Mouse (Mus musculus) limb, embryonic 15.5 days (tissue): ENCODE data around the gene Tmed1. TPM values are rescaled to one million over a fixed set of nuclear protein-coding genes. Genes with fewer than 3 reads are reported as not detected.

Source experiments
- ATAC-seq: fragments of 200-750 bp; cut with Nextera tagmentation; 2 replicates; pipeline ENCODE4 v1.8.0; 2017; ENCODE audit warnings: low read depth, moderate TSS enrichment; ENCODE audit not compliant: insufficient number of reproducible peaks, low FRiP score, low TSS enrichment
- H3K27ac ChIP-seq: fragments of 300-500 bp; sonication (generic); 2 replicates; pipeline ENCODE4 v1.5.1; 2015; ENCODE audit warnings: moderate library complexity, mild to moderate bottlenecking, inconsistent platforms
- H3K27me3 ChIP-seq: fragments of 300-500 bp; sonication (generic); 2 replicates; pipeline ENCODE4 v1.6.1; 2015; ENCODE audit warnings: inconsistent platforms
- H3K36me3 ChIP-seq: fragments of 300-500 bp; sonication (generic); 2 replicates; pipeline ENCODE4 v1.6.1; 2015; ENCODE audit warnings: inconsistent platforms
- H3K4me1 ChIP-seq: fragments of 300-500 bp; sonication (generic); 2 replicates; pipeline ENCODE4 v1.6.1; 2015; ENCODE audit warnings: inconsistent platforms
- H3K4me2 ChIP-seq: fragments of 300-500 bp; sonication (generic); 2 replicates; pipeline ENCODE4 v1.6.1; 2015; ENCODE audit warnings: mild to moderate bottlenecking, inconsistent platforms
- H3K4me3 ChIP-seq: fragments of 300-500 bp; sonication (generic); 2 replicates; pipeline ENCODE4 v1.5.1; 2015; ENCODE audit warnings: mild to moderate bottlenecking, inconsistent platforms
- H3K9ac ChIP-seq: fragments of 300-500 bp; sonication (generic); 2 replicates; pipeline ENCODE4 v1.6.1; 2015; ENCODE audit warnings: inconsistent platforms
- H3K9me3 ChIP-seq: fragments of 300-500 bp; sonication (generic); 2 replicates; pipeline ENCODE4 v1.6.1; 2016; ENCODE audit warnings: inconsistent platforms
- WGBS: fragments of 180-500 bp; shearing (Covaris S2); methylation state at CpG from one replicate; pipeline ENCODE4 v1.1.7; 2015; 5-methylcytosine and 5-hydroxymethylcytosine counted together
- microRNA-seq: library from miRNA; unstranded; fragments of <30 nt; microRNA quantifications from one replicate; pipeline ENCODE4, GENCODE M21; 2016
- polyA plus RNA-seq: library from polyadenylated mRNA; unstranded; fragments of >200 nt; fragmentation: Nextera tagmentation; extraction: Ambion mirVana; gene quantifications from 2 replicates; pipeline ENCODE4 v1.2.1, GENCODE M21; 2015

Gene Tmed1
- polyA plus RNA-seq, 1 experiment from 2014 or later = 123 TPM

DNA sequence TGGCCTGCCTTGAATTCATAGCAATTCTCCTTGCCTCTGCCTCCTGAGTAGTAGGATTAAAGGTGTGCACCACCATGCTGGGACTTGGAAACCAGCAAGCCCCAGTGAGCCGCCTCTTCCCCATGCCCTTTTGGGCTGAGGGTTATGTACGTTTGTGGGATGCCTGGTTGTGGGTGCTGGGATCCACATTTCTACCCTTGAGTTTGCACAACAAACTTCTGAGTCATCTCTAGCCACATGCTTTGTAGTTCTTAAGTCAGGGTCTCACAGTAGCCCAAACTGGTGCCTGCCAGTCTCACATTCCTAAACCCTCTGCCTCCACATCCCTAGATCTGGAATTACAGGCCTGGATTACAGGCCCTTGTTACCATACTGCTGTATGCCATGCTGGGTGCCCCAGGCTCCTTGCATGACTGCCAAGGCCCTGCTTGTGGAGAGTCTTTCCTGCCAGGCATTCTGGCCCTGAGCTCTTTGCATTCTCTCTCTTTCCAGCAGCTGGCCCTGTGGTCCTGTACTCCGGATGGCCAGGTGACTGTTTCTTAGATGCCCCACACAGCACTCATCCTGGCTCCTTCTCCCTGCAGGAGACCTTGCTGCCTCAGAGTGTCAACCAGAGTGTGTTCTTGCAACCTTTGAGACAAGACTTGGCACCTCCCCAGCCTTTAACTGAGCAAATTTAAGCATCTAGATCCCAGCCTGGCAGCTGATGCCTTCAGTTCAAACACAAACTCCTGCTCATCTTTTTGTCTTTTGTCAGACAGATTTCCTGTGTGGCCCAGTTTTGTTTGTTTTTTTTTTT lies 46.1 kb downstream of the Tmed1 start:
- peaks cover 51% of the 10 kb centered on the region for H3K36me3 ChIP-seq
- 0 out of 2 replicates have a peak overlapping the region, but pooled peaks have one; percentile 44 for H3K27ac ChIP-seq
- H3K4me1 ChIP-seq = 0 out of 2 replicates have a peak, but pooled peaks cover 4% of the 10 kb centered on the region
- 0 out of 2 replicates have a peak overlapping the region, but pooled peaks have one; percentile 10 for H3K9ac ChIP-seq
- H3K4me3 ChIP-seq = no peak overlapping the region
- no peak overlapping the region for H3K4me2 ChIP-seq
- no peaks in the 10 kb centered on the region for H3K9me3 ChIP-seq
- no peak for ATAC-seq
- H3K27me3 ChIP-seq = no peaks in the 10 kb centered on the region
- WGBS = 80% methylated on average over 3 of the region's 3 CpGs

DNA sequence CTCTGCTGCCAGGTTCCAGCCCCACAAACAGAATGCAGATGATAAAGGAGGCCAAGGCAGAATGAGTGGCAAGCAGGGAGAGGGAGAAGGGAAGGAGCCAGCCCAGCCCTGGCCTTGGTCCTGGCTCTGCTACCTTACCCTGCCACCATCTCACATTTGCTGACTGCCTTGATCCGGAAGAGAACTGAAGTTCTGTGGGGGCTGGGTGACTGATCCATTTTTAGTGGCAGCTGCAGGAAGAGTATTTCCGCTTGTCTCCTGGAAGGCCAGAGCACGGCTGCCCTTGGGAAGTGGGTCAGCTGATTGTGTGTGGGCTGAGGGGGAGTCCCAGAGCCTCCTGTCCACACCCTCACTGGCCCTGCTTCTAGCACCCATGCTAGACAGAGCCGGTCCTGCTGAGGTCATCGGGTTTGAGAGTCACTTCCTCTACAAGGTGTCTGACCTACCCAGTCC lies 46.9 kb downstream of the Tmed1 start:
- Histone ChIP-seq H3K4me2 (no peak overlapping the region), H3K4me3 (no peak overlapping the region), H3K9ac (no peak overlapping the region), H3K4me1 (0 out of 2 replicates have a peak, but pooled peaks cover 4% of the 10 kb centered on the region), H3K9me3 (no peaks in the 10 kb centered on the region), H3K36me3 (peaks cover 50% of the 10 kb centered on the region), H3K27ac (no peak overlapping the region), H3K27me3 (no peaks in the 10 kb centered on the region)
- ATAC-seq = peak; percentile 66; the same call in 1 of the 2 replicates
- WGBS = 65% methylated on average over 5 of the region's 5 CpGs

DNA sequence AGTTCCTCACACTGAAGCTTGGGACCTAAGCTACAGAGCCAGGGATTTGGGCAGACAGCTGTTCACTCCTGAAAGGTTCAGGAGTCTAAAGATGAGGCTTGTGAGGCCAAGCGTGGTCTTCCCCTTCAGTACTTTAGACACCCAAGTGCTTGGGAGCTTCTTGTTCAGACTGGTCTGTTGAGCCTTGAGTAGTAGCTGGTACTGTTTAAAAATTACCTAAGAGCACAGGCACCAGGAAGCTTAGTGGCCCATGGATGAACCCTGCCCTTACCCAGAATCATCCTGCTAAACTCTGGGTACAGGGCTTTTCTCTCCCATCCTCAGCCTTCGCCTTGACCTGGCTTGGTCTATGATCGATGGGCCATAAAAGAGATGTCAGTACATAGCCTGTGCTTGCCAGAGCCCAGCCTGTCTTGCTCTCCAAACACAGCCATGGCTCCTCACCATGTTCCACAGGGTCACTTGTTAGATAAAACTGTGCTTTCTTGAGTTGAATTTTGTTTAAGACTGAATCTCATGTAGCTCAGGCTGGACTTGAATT lies 49.6 kb downstream of the Tmed1 start:
- no peaks in the 10 kb centered on the region for H3K9me3 ChIP-seq
- ATAC-seq = no peak
- H3K9ac ChIP-seq = no peak overlapping the region
- no peaks in the 10 kb centered on the region for H3K27me3 ChIP-seq
- H3K27ac ChIP-seq = no peak overlapping the region
- no peak overlapping the region for H3K4me2 ChIP-seq
- H3K4me3 ChIP-seq = no peak overlapping the region
- H3K36me3 ChIP-seq = peaks cover 31% of the 10 kb centered on the region
- WGBS = 91% methylated on average over 3 of the region's 3 CpGs
- 0 out of 2 replicates have a peak, but pooled peaks cover 4% of the 10 kb centered on the region for H3K4me1 ChIP-seq

DNA sequence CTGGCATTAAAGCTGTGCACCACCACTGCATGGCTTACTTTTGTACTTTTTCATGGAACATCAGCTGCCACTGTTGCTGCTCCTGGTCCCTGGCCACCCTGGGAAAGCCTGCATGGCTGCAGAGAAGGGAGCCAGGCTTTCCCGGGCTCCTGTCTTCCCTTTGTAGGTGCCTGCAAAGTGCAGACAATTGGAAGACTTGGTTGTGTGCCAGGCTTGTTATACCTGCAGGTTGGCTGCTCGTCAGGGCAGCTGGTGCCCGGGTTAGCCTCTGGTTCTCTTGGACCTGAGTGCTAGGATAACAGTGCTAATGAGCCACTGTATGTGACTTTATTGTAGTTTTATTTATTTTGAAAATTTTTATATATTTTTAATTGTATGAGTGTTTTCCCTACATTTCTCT lies 51.2 kb downstream of the Tmed1 start:
- Histone ChIP-seq H3K27me3 (no peaks in the 10 kb centered on the region), H3K9ac (no peak overlapping the region), H3K4me3 (no peak overlapping the region), H3K9me3 (no peaks in the 10 kb centered on the region), H3K27ac (no peak overlapping the region), H3K36me3 (peaks cover 19% of the 10 kb centered on the region), H3K4me2 (no peak overlapping the region), H3K4me1 (0 out of 2 replicates have a peak, but pooled peaks cover 4% of the 10 kb centered on the region)
- 79% methylated on average over 3 of the region's 3 CpGs for WGBS
- no peak for ATAC-seq

Small RNAs within 50 kb of the gene (microRNA-seq; reads per million reads assigned to microRNA genes)
- 32.3 reads per million, percentile 36 among the genes with 10 or more reads in this experiment for gene Mir199a-1

Other genes with a start within 250 kb of the Tmed1 start
- 40.8 and 44.2 TPM in 2 replicates for gene Atg4d, start 245.0 kb downstream of the Tmed1 start, polyA plus RNA-seq
- 13.1 and 18.4 TPM in 2 replicates for gene Kri1, start 222.3 kb downstream of the Tmed1 start, polyA plus RNA-seq
- gene Cdkn2d, start 218.8 kb downstream of the Tmed1 start, polyA plus RNA-seq = 55.3 and 60.1 TPM in 2 replicates
- gene Ap1m2, start 197.9 kb downstream of the Tmed1 start, polyA plus RNA-seq = 42.3 and 43.2 TPM in 2 replicates
- 137 and 150 TPM in 2 replicates for gene Slc44a2, start 189.6 kb downstream of the Tmed1 start, polyA plus RNA-seq
- 169 and 174 TPM in 2 replicates for gene Ilf3, start 142.4 kb downstream of the Tmed1 start, polyA plus RNA-seq
- gene Qtrt1, start 98.4 kb downstream of the Tmed1 start, polyA plus RNA-seq = 42.3 and 45.0 TPM in 2 replicates
- gene Dnm2, start 85.3 kb downstream of the Tmed1 start, polyA plus RNA-seq = 76.1 and 84.4 TPM in 2 replicates
- gene AB124611, start 15.9 kb upstream of the Tmed1 start, polyA plus RNA-seq = 3.5 and 3.6 TPM in 2 replicates
- gene Carm1, start 36.6 kb upstream of the Tmed1 start, polyA plus RNA-seq = 47.3 and 53.2 TPM in 2 replicates
- 28.3 and 31.4 TPM in 2 replicates for gene Timm29, start 82.5 kb upstream of the Tmed1 start, polyA plus RNA-seq
- 23.3 and 23.6 TPM in 2 replicates for gene Yipf2, start 82.6 kb upstream of the Tmed1 start, polyA plus RNA-seq
- gene Smarca4, start 105.9 kb upstream of the Tmed1 start, polyA plus RNA-seq = 65.4 and 68.7 TPM in 2 replicates
- gene Ldlr, start 213.2 kb upstream of the Tmed1 start, polyA plus RNA-seq = 41.4 and 42.8 TPM in 2 replicates